Mouse (Mus musculus) left cerebral cortex, postnatal 25 days (tissue): ENCODE measurements at regions not wholly inside any gene's neighbourhood (a gene's known extent, or its start where the extent isn't known, plus 50 kb on each side); places are given as distances from the start of the nearest gene placed in this dataset.

Source experiments
- DNase-seq, 2 experiments: peaks; one replicate each; pipeline ENCODE4 v3.0.0; 2022; ENCODE audit warnings: low spot score in 2 of 2, mixed read lengths in 1 of 2
- intact Hi-C: fragments of 180-260 bp; cut with DNase I; formaldehyde crosslinking; loops from one replicate; pipeline ENCODE4 v1.15.1; 2025

DNA sequence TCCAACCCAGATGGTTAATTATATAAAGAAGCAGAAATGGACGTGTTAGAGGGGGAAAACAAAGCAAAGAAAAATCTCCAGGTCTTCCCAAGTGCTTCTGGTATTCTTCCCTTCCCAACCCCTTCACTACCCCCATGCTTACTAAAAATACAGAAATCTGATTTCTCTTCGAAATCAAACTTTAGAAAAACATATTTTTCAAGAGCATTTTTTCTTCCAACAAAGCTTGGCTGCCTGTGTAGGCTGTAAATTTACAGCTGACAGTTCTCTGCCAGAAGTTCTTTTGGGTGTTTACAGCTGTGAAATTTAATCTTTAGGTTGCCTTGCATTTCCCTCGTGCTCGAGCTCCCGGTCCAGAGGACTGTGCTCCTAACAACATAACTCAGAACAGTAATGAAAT is 234.9 kb upstream of the Akirin2 start:
- DNase-seq = peak; percentile 29 to 76
- intact Hi-C loops = no loop called here

DNA sequence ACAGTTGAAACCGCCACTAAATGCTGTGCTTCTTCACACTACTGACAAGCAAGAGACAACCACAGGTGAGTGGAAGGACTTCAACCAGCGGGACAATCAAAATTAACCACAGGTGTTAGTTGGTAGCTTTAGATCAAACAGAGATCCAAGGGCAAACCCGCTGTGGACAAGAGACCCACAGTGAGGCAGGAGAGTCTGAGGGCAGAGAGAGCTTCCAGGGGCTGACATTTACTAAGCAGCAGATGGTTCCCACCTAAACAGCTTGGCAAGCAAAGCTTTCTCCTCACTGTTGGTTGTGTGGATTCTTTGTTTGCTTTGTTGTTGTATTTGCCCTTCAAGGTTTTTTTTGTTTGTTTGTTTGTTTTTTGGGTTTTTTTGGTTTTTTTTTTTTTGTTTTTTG is 227.9 kb upstream of the Akirin2 start:
- intact Hi-C loops = no loop called here
- DNase-seq = no peak

- peak; percentile 13 to 17 for DNase-seq
- intact Hi-C loops = no loop called here
Measured at GRCm38 (mm10) chr4:34328151-34328785, 222.5 kb upstream of the Akirin2 start.

- intact Hi-C loops = no loop called here
- peak; percentile 62 to 70 for DNase-seq
Measured at GRCm38 (mm10) chr4:34336971-34337797, 213.6 kb upstream of the Akirin2 start.

DNA sequence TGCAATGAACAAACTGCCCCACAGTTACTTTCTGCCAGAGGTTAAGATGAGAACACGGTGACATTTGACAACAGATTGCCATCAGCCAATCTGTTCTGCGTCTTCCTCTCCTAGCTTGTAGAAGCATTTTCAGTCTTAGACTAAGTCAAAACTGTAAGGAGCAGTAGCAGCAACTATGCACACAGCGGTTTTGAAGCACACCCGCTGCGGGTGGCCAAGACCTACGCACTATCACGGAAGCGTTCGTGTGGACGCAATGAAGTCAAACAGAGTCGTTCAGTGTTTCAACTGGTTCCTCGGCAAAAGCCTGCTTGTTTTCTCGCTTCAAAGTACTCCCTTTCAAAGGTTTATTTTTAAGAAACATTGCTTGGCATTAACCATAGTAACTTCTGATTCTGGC is 212.9 kb upstream of the Akirin2 start:
- intact Hi-C loops = no loop called here

DNA sequence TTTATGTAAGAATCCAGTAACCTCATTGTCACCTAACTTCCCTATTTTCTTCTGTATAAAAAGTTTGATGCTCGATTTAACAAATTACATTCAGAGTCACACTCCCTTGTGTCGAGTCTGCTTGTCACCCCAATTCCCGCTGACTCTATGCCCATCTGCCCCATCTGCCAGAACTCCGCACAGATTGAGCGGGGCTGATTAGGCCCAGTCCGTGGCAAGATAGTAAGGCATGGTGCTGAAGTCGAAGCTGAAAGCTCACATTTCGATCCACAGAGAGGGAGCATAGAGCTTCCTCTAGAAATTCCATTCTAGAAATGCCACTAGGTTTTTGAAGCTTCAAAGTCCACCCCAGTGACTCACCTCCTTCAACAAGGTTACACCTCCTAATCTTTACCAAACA is 210.7 kb upstream of the Akirin2 start:
- no peak for DNase-seq
- intact Hi-C loops = no loop called here

More for the DNA sequence above, 212.9 kb upstream of the Akirin2 start:
- DNase-seq = peak in 1 of 2 experiments; percentile 8

- peak; percentile 21 to 26 for DNase-seq
- intact Hi-C loops = loop anchor here (5.0 to 10.0 kb wide), 2 partner anchors 847 to 974 kb away; no protein-coding TSS in a partner anchor
Measured at GRCm38 (mm10) chr4:34371281-34372032, 179.3 kb upstream of the Akirin2 start.

DNA sequence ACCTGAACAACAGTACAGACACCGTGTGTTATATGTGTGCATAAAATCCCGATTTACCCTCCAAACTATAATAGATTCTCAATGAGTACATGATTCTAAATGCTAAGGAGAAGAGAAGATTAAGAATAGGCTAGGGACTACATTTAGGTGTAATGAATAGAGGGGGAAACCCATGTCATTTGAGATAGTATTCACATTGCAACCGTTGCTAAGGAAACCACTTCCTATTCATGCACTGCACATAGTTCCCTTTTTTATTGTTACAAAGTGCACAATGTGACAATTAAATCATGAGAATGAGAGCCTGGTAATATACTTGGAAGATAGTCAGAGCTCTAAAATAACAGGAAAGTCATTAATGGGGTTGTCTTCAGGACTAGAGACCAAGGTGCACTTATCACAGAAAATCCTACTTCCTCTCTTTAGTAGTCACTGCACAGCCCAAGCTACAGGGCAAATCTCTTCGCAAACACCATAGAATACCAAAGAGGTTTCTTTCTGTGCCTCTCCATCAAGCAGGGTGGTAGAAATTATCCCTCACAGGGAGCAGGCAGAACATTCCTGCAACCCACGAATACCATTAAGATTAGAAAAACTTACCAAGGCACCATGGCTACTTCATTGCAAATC is 164.3 kb upstream of the Akirin2 start:
- intact Hi-C loops = no loop called here

DNA sequence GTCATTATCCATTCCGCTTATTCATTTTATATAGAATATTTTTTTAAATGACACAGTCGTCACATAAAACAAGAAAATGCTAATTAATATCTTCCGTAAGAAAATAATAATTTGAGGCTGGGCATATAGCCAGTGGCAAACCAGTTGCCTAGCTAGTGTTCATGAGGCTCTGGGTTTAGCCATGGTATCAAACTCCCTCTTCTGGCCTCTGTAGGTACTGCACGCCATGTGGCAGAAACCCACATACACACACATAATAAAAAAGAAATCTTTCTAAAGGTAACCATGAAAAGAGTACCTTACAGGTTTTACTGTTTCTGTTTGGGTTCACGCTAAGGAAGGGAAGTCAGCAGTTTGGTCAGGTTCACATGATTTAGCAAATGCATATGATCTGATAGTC is 159.2 kb upstream of the Akirin2 start:
- no peak for DNase-seq
- intact Hi-C loops = no loop called here

More for the DNA sequence above, 164.3 kb upstream of the Akirin2 start:
- DNase-seq = no peak

- intact Hi-C loops = no loop called here
- DNase-seq = peak in 1 of 2 experiments; percentile 9
Measured at GRCm38 (mm10) chr4:34403061-34403460, 147.7 kb upstream of the Akirin2 start.

DNA sequence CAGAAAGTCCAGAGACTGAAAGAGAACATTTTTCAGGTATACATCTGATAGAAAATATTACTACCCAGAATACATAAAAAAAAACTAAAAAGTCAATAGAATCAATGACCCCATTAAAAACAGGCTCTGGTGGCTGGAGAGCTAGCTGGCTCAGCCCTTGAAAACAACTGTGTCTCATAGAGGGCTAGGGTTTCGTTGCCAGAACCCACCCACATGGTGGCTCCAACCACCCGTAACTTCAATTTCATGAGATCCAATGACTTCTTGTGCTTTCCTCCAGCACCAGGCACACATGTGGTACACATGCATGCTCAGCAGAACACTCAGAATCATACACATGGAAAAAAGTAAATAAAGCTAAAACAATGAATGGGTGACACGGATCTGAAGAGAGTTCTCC is 143.6 kb upstream of the Akirin2 start:
- no peak for DNase-seq
- intact Hi-C loops = no loop called here

DNA sequence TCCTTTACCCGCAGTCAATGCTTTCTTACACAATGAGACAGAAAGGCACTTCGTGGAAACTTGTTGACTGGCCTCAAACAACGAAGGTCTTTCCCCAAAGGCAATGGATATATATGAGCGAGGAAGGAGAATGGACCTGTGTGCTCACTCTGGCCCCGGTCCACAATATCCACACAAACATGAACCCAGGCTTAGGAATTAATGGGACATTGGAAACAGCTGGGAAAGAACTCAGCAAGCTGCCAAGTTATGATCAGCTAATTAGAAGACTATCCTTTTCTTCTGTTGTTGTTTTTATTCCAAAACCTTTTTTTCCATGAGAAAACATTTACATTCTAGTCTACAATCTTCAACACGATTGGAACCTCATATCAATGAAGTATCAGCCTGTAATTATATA is 129.8 kb upstream of the Akirin2 start:
- DNase-seq = no peak
- intact Hi-C loops = no loop called here

DNA sequence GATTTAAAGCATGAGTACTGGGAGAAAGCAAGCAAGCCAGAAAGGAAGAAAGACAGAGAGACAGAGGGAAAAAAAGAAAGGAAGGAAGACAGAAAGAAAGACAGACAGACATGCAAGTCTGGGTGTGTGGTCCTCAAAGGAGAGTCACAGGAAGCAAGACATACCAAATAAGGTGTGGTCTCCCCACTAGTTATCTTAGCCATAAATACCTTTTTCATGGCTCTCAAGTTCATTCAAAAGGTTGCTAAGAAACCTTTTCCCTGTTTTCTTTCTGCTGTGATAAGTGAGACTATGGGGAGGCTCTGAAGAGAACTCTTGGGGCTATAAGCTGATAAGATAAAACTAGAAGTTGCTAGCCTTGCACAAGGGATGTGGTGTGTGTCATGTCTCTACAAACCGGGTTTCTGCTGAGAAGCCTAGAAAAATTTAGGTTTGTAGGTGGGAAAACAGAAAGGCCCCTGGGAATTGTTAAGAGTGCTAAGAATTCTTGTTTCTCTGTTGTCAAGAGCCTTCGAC is 126.5 kb upstream of the Akirin2 start:
- intact Hi-C loops = no loop called here
- no peak for DNase-seq

DNA sequence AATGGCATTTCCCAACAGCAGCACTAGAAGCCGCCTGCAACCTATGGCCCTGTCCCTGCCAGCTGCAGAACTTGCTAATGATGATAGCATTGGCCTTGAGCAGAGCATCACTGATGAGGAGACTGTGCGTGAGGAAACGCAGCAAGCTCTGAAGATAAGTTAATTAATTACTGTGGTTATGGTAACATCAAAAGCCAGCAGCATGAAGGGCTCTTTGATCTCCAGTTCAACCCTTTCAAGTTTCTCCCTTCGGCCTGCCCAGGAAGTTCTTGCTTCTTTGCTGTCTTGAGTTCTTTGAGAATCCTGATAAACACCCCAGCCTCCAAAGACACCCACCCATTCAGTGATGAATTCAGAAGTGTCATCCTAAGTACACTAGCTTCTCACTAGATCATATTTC is 121.7 kb upstream of the Akirin2 start:
- intact Hi-C loops = no loop called here
- no peak for DNase-seq

DNA sequence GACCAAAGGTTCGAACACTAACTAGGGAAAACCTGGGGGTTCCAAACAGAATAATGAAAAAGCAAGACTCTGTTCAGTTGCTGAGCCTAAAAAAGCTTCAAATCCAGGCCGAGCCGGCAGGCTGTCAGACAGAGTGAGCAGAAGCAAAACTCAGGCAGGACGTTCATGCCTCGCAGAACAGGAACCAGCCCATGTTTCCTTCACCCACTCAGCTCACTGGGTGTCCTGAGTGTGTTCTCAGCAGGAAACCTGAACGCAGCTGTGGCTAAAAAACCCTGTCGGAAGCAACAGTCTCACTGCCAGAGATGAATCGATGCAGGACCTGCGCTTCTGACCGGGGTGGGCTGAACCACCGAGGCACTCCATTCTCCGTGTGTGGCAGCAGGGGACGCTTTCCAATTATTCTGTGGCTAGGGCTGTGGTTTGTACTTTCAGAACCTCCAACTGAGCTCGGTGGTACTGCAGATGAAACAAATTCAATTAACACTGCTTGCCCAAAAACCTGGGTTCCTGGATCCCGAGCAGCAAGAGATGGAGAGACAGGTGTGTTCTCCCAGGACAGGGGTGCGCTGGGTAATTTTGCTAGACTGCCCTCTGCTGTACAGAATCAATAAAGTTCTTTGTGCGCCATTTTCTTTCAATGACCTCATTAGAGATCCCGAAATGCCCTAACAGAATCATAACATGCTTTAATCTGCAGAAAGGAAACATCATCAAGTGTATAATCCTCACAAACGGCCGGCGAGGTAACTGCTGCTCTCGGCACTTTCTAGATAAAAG is 121.1 kb upstream of the Akirin2 start:
- DNase-seq = peak; percentile 18 to 34
- intact Hi-C loops = no loop called here

DNA sequence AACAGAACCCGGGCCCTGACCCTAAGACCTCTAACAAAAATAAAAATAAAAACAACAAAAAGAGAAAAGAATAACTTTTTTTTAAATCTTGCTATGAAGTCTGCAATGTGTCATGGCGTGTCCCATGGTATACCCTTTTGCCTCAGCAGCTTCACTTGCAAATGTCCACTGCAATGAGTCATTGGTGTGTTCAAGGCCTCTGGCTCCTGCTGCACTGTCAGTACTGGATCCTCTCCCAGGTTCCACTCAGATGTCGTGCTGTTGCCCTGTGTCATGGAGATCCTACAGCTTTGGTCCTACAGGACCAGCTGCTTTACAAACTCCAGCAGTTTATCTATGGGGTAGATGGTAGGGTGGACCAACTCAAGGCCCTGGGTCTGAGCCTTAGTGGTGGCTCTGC is 113.4 kb upstream of the Akirin2 start:
- intact Hi-C loops = no loop called here
- DNase-seq = no peak

DNA sequence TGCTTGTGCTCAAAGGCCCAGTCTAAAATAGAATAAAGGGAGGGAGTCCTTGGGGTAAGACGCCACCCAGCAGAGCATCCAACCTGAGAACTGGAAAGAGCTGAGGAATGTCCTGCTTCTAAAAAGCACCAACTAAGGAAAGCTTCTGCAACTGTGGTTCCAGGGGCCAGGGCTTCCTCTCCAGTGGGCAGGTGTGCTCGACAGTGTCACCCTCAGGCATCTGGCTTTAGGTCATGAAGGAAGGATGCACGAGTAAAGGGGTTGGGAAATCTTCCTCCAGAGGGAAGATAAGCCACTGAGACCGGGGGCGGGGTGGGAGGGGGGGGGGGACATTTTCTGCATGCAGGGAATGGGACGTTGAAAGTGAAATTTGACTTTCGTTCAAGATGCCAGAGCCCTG is 101.2 kb upstream of the Akirin2 start:
- intact Hi-C loops = no loop called here
- no peak for DNase-seq

DNA sequence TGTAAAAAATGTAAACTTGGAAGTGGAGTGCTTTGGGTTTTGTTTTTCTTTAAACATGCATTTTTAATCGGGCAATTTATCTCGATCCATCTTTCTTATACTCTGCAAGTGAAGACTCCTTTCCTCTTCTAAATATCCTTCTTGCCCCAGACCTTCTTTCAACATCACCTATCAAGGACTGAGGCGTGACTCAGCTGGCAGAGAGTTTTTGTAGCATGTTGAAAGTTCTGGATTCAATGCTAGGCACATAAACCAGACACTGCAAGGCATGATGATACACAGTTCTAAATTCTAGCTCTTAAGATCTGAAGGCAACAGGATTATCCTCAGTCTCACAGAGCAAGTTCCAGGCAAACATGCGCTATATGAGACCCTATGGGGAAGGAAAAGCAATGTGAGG is 88.1 kb upstream of the Akirin2 start:
- intact Hi-C loops = no loop called here

GRCm38 (mm10) chr4:34465845-34466244 is 84.9 kb upstream of the Akirin2 start:
- DNase-seq = peak in 1 of 2 experiments; percentile 14
- intact Hi-C loops = no loop called here

More for the DNA sequence above, 88.1 kb upstream of the Akirin2 start:
- no peak for DNase-seq
